Mouse (Mus musculus): ENCODE measurements around the gene Gna12. TPM values are rescaled to one million over a fixed set of nuclear protein-coding genes. Genes with fewer than 3 reads are reported as not detected.

Gna12 gene
- polyA plus RNA-seq, 1 experiment from 2014 or later, result 30.5 TPM

DNA sequence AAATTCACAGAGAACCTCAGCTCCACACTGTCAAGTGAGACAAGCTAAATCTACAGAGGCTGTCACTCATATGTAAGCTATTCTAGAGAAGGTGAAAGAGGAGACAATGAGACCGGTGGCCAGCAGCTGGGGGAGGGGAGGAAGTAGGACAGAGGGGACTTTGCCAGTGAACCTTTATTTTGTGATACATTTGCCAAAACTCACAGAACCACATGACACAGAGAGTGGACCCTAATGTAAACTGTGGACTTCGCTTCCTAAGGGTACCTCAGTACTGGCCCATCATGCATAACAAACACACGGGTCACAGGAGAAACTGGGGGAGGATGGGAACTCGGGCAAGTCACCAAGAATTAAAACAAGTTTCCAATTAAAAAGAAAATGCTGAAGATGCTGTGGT, 17.5 kb downstream of the Gna12 start:
- Histone ChIP-seq H3K9ac (no peak overlapping the region), H3K4me3 (no peak overlapping the region), H3K4me2 (replicated peaks) (no peak overlapping the region), H3K4me1 (peaks cover 32% of the 10 kb centered on the region; the same call in 1 of the 2 replicates), H3K36me3 (0 out of 2 replicates have a peak, but pooled peaks cover under 1% of the 10 kb centered on the region), H3K9me3 (no peaks in the 10 kb centered on the region), H3K27ac (no peak overlapping the region), H3K27me3 (no peaks in the 10 kb centered on the region)
- WGBS, result 47% methylated on average over 4 of the region's 4 CpGs
- ATAC-seq (ENCODE audit: insufficient number of reproducible peaks, insufficient read depth, low FRiP score, low TSS enrichment), result no peak

DNA sequence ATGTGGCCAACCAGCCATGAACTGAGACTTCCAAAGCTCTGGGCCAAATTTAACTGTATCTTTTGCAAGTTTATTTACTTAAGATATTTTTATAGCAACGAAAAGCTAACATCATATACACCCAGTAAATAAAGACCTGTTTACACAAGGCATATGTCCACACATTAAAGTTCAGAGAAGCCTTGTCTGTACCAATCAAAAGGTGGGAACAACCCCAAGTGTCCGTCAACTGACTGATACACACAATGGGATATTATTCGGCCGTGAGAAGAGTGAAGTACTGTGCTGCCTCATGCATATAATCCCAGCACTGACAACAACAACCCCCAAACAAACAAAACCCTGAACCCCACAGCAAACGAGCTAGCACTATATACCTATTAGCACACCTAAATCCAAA, 18.2 kb downstream of the Gna12 start:
- Histone ChIP-seq H3K9me3 (no peaks in the 10 kb centered on the region), H3K4me2 (replicated peaks) (no peak overlapping the region), H3K27me3 (no peaks in the 10 kb centered on the region), H3K27ac (no peak overlapping the region), H3K9ac (no peak overlapping the region), H3K4me3 (no peak overlapping the region), H3K4me1 (peaks cover 32% of the 10 kb centered on the region; the same call in 1 of the 2 replicates), H3K36me3 (no peaks in the 10 kb centered on the region)
- no peak for ATAC-seq (ENCODE audit: insufficient number of reproducible peaks, insufficient read depth, low FRiP score, low TSS enrichment)
- 74% methylated on average over 5 of the region's 5 CpGs for WGBS

DNA sequence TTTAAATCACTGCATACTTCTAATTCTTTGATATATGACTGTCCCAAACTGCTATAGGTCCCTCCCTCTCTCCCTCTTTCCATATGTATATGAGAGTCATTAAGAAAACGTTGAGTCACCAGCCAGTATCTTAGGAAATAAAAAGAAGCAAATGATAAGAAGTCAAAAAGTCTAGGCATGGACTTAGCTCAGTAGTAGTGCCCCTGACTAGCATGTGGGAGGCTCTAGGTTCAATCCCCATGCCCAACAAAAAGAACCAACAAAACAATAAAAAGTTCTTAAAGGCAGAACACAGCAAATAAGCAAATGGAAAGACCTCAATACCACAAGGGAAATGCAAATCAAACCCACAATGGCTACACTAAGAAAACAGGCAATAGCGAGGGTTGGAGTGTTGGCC, 18.8 kb downstream of the Gna12 start:
- 70% methylated on average over 2 of the region's 2 CpGs for WGBS
- Histone ChIP-seq H3K27ac (no peak overlapping the region), H3K36me3 (no peaks in the 10 kb centered on the region), H3K9ac (no peak overlapping the region), H3K4me3 (no peak overlapping the region), H3K27me3 (no peaks in the 10 kb centered on the region), H3K4me1 (peaks cover 35% of the 10 kb centered on the region; the same call in 1 of the 2 replicates), H3K4me2 (replicated peaks) (no peak overlapping the region), H3K9me3 (no peaks in the 10 kb centered on the region)
- no peak for ATAC-seq (ENCODE audit: insufficient number of reproducible peaks, insufficient read depth, low FRiP score, low TSS enrichment)

DNA sequence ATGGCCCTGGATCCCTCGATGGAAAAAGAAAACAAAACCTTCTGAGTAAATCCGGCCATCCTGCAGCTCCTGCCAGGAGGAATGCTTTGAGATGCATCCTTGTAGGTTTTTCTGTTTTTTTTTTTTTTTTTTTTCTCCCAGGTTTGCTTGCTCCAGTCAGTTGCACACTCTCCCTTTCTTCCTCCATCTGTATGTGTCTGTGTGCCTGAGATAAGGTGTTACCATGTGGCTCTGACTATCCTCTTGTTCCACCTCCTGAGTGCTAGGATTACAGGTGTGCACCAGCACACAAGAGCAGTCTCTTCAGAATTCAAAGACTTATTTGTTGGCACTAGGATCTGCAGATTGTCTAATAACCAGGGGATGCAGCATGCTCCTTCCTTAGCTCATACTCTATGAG, 23.3 kb downstream of the Gna12 start:
- Histone ChIP-seq H3K4me1 (peaks cover 20% of the 10 kb centered on the region), H3K27ac (no peak overlapping the region), H3K4me3 (no peak overlapping the region), H3K9ac (no peak overlapping the region), H3K36me3 (no peaks in the 10 kb centered on the region; the same call in 1 of the 2 replicates), H3K9me3 (no peaks in the 10 kb centered on the region), H3K27me3 (no peaks in the 10 kb centered on the region), H3K4me2 (replicated peaks) (no peak overlapping the region)
- WGBS, result 66% methylated on average over 2 of the region's 2 CpGs
- no peak for ATAC-seq (ENCODE audit: insufficient number of reproducible peaks, insufficient read depth, low FRiP score, low TSS enrichment)

DNA sequence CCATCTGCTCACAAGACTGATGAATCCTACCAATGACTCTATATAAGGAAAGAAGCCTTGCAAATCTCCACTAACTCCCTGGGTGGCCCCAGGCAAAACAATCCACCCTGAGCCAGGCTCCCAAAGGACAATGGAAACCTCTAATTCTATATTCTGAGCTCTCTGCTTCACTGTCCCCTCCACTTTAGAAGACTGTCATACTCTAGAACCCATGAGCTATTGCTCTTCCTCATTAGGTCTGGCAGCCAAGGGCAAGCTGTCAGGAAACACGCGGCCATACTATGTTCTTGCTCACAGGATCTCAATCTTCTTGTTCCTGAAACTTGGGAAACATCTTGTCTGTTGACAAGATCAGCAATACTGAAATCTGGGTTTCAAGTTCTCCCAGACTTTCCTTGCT, 24.0 kb downstream of the Gna12 start:
- H3K4me1 ChIP-seq, result peaks cover 13% of the 10 kb centered on the region
- no peaks in the 10 kb centered on the region for H3K27me3 ChIP-seq
- no peak overlapping the region for H3K9ac ChIP-seq
- no peaks in the 10 kb centered on the region for H3K9me3 ChIP-seq
- 92% methylated on average over 2 of the region's 2 CpGs for WGBS
- ATAC-seq (ENCODE audit: insufficient number of reproducible peaks, insufficient read depth, low FRiP score, low TSS enrichment), result no peak
- H3K36me3 ChIP-seq, result no peaks in the 10 kb centered on the region; the same call in 1 of the 2 replicates
- H3K27ac ChIP-seq, result no peak overlapping the region
- no peak overlapping the region for H3K4me2 ChIP-seq (replicated peaks)
- H3K4me3 ChIP-seq, result no peak overlapping the region

DNA sequence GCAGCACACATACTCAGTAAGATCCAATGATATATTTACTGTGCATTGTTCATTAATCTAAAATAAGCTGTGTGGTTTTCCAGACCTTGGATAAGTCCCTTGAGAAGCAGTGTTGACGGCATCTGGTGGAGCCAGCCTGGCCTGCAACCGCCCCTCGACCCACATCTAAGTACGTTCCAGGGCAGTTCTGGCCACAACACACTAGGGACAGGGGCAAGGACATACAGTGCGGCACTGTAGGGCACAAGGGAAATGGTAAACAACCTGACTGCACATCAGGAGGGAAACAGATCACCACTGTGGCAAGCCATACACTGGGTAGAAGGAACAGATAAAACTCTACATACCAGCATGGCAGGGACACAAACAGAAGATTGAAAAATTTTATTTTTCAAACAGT, 28.4 kb downstream of the Gna12 start:
- ATAC-seq (ENCODE audit: insufficient number of reproducible peaks, insufficient read depth, low FRiP score, low TSS enrichment), result no peak
- Histone ChIP-seq H3K27me3 (no peaks in the 10 kb centered on the region), H3K36me3 (no peaks in the 10 kb centered on the region; the same call in 1 of the 2 replicates), H3K9me3 (no peaks in the 10 kb centered on the region), H3K27ac (no peak overlapping the region), H3K4me1 (peaks cover 29% of the 10 kb centered on the region), H3K9ac (no peak overlapping the region), H3K4me2 (replicated peaks) (no peak overlapping the region), H3K4me3 (no peak overlapping the region)
- 72% methylated on average over 5 of the region's 5 CpGs for WGBS

DNA sequence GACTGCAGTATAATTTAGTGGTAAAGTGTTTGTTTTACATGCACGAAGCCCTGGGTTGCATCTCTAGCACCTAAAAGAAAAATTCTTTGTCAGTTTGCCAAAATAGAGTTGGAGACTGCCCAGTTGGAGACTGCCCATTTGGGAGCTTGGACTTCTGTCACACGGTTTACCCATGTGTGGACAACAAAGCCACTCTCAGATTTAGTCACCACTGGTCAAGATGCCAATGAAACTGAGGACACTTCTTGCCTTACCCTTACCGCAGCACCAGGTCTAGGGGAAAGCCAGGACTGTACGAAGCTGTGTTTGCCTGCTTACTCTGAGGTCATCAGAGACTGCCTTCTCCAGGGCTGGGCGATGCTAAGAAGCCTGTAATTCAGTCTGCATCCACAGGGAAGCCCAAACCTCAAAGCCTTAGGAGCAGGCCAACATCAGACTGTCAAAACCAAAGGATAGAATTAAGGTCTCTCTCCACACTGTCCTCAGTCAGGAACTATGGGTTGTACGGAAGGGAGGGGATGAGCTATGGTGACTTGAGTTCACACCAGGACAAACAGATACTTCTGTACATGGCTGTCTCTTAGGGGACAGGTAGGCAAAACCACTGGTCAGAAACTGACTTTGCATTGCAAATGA, 29.8 kb downstream of the Gna12 start:
- H3K9me3 ChIP-seq, result no peaks in the 10 kb centered on the region
- peaks cover 21% of the 10 kb centered on the region for H3K4me1 ChIP-seq
- no peak overlapping the region for H3K9ac ChIP-seq
- ATAC-seq (ENCODE audit: insufficient number of reproducible peaks, insufficient read depth, low FRiP score, low TSS enrichment), result no peak
- H3K4me2 ChIP-seq (replicated peaks), result no peak overlapping the region
- H3K36me3 ChIP-seq, result no peaks in the 10 kb centered on the region; the same call in 1 of the 2 replicates
- H3K27me3 ChIP-seq, result no peaks in the 10 kb centered on the region
- WGBS, result 83% methylated on average over 6 of the region's 6 CpGs
- no peak overlapping the region for H3K4me3 ChIP-seq
- no peak overlapping the region for H3K27ac ChIP-seq

DNA sequence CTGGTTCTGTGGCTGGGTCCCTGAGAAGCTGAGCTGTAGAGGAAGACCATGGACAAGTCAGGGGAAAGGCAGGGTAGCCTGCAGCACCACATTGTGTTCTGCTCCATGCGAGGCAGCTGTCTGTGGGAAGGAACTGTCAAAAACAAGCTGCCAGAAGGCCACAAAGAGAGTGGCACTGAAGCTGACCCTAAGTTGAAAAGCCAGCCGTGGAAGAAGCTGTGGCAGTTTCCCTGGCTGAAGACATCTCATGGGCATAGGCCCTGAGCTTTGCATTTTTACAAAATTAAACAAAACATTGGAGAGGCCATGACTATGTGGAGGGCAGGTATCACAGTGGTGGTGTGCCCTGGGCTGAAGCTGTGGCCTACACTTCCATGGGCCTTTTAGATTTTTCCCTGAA, 31.0 kb downstream of the Gna12 start:
- Histone ChIP-seq H3K4me2 (replicated peaks) (no peak overlapping the region), H3K4me3 (no peak overlapping the region), H3K9me3 (no peaks in the 10 kb centered on the region), H3K4me1 (peaks cover 28% of the 10 kb centered on the region), H3K9ac (no peak overlapping the region), H3K27ac (peak overlapping the region; percentile 30; the same call in 1 of the 2 replicates), H3K27me3 (no peaks in the 10 kb centered on the region), H3K36me3 (no peaks in the 10 kb centered on the region; the same call in 1 of the 2 replicates)
- WGBS, result 58% methylated on average over 2 of the region's 2 CpGs
- no peak for ATAC-seq (ENCODE audit: insufficient number of reproducible peaks, insufficient read depth, low FRiP score, low TSS enrichment)

DNA sequence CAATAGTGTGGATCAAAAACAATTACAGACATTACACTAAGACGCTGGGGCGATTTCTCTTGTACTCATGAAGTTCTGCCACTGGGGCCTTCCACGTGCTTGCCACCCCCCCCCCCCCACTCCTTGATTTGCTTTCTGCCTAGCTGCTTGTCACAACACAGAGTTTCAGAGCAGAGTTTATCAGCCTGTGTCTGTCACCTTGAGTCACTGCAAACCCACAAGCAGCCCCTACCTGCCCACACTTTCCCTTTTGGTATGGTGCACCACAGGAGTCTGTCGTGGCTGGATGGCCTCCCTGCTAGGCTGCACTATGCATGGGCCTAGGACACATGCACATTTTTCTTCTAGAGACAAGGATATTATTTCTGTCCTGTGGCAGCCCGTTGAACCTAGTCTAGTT, 31.5 kb downstream of the Gna12 start:
- Histone ChIP-seq H3K9ac (no peak overlapping the region), H3K27me3 (no peaks in the 10 kb centered on the region), H3K9me3 (no peaks in the 10 kb centered on the region), H3K4me2 (replicated peaks) (no peak overlapping the region), H3K4me1 (peaks cover 29% of the 10 kb centered on the region), H3K27ac (peak overlapping the region; percentile 30), H3K4me3 (no peak overlapping the region), H3K36me3 (no peaks in the 10 kb centered on the region; the same call in 1 of the 2 replicates)
- WGBS, result 70% methylated on average over 5 of the region's 5 CpGs
- ATAC-seq (ENCODE audit: insufficient number of reproducible peaks, insufficient read depth, low FRiP score, low TSS enrichment), result no peak

DNA sequence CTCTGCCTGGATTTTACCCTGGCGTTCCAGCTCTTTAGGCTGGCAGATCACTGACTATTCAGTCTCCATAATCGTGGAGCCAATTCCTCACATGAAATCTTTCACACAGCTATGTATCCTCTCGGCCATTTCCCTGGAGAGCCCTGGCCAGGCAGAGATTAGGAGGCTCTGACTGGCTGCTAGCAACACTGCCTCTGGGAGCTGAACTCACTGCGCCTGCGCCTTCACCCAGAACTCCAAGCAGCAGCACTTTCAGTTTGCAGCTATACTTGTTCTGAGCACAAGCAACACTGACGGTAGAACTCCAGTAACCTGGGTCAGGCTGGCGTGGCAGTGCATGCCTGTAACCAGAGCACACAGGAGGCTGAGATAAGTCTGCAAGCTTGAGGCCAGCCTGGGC, 32.1 kb downstream of the Gna12 start:
- WGBS, result 71% methylated on average over 7 of the region's 7 CpGs
- Histone ChIP-seq H3K27ac (peak overlapping the region; percentile 46; the same call in 1 of the 2 replicates), H3K9ac (no peak overlapping the region), H3K36me3 (no peaks in the 10 kb centered on the region), H3K4me1 (peaks cover 29% of the 10 kb centered on the region), H3K27me3 (no peaks in the 10 kb centered on the region), H3K4me3 (no peak overlapping the region), H3K9me3 (no peaks in the 10 kb centered on the region), H3K4me2 (replicated peaks) (no peak overlapping the region)
- no peak for ATAC-seq (ENCODE audit: insufficient number of reproducible peaks, insufficient read depth, low FRiP score, low TSS enrichment)

DNA sequence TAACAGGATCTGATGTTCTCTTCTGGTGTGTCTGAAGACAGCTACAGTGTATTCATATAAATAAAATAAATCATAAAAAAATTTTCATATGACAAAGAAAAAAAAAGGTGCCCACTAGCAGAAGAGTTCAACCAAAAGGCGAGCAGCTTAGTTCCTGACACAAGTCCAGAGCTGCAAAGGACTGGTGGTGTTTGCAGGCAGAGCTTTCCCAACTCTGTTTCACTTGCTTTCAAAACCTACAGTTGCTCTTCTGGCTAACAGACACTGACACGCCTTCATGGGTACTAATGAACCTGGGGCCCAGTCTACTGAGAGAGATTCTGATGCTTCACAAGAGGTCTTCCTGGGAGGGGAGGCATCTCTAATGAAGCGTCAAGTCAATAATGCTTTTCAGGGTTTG, 34.2 kb downstream of the Gna12 start:
- Histone ChIP-seq H3K9ac (no peak overlapping the region), H3K27ac (no peak overlapping the region), H3K36me3 (no peaks in the 10 kb centered on the region), H3K27me3 (no peaks in the 10 kb centered on the region), H3K9me3 (no peaks in the 10 kb centered on the region), H3K4me1 (peaks cover 43% of the 10 kb centered on the region), H3K4me2 (replicated peaks) (no peak overlapping the region), H3K4me3 (no peak overlapping the region)
- ATAC-seq (ENCODE audit: insufficient number of reproducible peaks, insufficient read depth, low FRiP score, low TSS enrichment), result no peak
- WGBS, result 78% methylated on average over 3 of the region's 3 CpGs

DNA sequence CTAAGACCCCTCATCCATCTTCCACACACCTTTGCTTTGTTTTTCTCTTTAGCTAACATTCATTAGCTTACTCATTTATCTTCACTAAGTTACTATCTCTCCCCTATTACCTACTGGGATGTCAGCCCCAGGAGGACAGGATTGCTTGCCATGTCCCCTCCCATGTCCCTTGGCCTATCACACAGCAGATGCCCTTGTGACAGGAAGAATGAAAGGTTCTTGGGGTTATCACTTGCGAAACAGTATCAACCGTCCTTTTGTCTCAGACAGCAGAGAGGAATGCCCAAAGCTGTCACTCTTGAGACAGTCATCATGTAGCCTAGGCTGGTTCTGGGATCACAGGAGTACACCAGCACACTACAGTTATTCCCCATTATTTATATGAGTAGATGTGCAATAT, 35.1 kb downstream of the Gna12 start:
- Histone ChIP-seq H3K4me1 (peaks cover 52% of the 10 kb centered on the region), H3K9ac (no peak overlapping the region), H3K9me3 (no peaks in the 10 kb centered on the region), H3K4me3 (no peak overlapping the region), H3K27me3 (no peaks in the 10 kb centered on the region), H3K27ac (peak overlapping the region; percentile 26; the same call in 1 of the 2 replicates), H3K4me2 (replicated peaks) (no peak overlapping the region), H3K36me3 (no peaks in the 10 kb centered on the region)
- WGBS, result 60% methylated on average over 2 of the region's 2 CpGs
- ATAC-seq (ENCODE audit: insufficient number of reproducible peaks, insufficient read depth, low FRiP score, low TSS enrichment), result no peak

Measured in embryonic facial prominence, embryonic 12.5 days (tissue).